Mouse (Mus musculus) Patski (cell line): ENCODE measurements at regions not wholly inside any gene's neighbourhood (a gene's known extent, or its start where the extent isn't known, plus 50 kb on each side); places are given as distances from the start of the nearest gene placed in this dataset.

Experiments
- ATAC-seq: fragments of 100-300 bp; one replicate; pipeline ENCODE4 v1.8.0; 2021
- CTCF ChIA-PET: fragments of 350-600 bp; sonication (Branson Sonifier 250); formaldehyde crosslinking; loops from one replicate; lab custom pipeline; 2022; ENCODE audit warnings: inconsistent platforms; lab: Charles Lee
- POLR2A ChIA-PET: fragments of 350-600 bp; sonication (Branson Sonifier 250); formaldehyde crosslinking; loops from one replicate; lab custom pipeline; 2022; ENCODE audit warnings: antibody characterized with exemption, inconsistent platforms; lab: Charles Lee
- DNase-seq: peaks from one replicate; pipeline ENCODE4 v3.0.0-alpha.2; 2011; ENCODE audit warnings: low read depth, low spot score
- H3K27me3 ChIP-seq: fragments of 371-371 bp; one replicate; pipeline ENCODE4 v1.5.1; 2021
- CTCF ChIP-seq: fragments of 100-300 bp; IDR thresholded peaks from one replicate; pipeline ENCODE4 v1.5.1; 2021
- in situ Hi-C: fragments of 300-500 bp; cut with MboI; formaldehyde crosslinking; loops from 3 replicates; pipeline ENCODE4 v1.11.1; 2018; ENCODE audit warnings: low pct_unique_long_range_greater_than_20kb, mixed read lengths

DNA sequence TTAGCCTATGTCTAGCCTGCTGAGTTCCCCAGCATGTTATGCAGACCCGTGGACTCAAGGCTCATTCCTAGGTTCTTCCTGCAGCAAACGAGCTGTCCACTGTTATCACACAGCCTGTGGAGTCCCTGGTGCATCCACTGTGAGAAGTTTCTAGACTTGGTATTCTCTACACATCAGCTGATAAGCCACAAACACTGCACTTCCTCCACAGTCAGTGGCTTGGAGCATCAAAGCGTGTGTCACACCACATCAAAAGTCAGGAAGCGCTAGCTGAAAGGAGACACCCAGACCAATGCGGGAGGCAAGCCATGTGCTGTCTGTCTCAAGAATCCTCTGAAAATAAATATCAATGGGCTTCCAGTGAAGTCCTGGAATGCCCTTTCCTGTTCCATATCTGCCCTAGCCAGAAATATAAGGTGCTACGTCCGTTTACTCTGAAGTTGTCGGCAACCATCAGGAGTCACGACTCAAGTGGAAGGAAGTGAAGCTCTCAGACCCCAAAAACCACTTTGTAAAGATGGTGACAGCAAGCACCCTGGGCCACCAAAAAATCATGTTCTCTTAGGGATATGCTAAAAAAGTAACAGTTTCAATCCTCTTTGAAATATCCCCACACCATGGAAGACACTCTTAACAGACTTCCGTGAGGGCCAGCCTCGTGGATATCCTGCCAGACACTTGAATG lies 227.7 kb downstream of the Adgrl2 start:
- in situ Hi-C loops: no loop called here
- CTCF ChIA-PET: interaction anchor here (2.7 kb wide), 1 partner anchor 18 kb away, joined by 10 read pairs; no protein-coding TSS in a partner anchor
- no peak for ATAC-seq
- no peaks in the 10 kb centered on the region for H3K27me3 ChIP-seq
- no peak for TF ChIP-seq CTCF
- DNase-seq: no peak
- POLR2A ChIA-PET: no interaction called here

DNA sequence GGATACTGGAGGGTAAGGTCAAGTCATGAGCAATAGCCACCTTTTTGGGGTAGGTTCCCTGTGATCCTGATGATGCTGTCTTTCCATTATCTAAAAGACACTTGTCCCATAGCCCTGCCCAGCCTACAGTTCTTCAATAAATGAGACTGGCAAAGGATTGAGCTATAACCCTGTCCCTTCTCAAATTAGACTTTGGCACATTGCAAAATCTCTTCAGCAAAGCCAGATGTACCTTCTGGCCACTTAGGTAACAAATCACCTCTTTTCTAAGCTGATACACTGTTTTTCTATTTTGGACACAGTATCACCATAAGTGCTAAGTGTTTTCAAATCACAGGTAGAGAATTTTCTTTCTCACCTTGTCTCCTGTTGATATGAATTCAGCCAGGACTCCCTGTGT lies 228.8 kb downstream of the Adgrl2 start:
- ChIA-PET CTCF (interaction anchor here (1.0 to 2.7 kb wide), 2 partner anchors 19 to 26 kb away, joined by 3 to 10 read pairs; no protein-coding TSS in a partner anchor), POLR2A (no interaction called here)
- DNase-seq: no peak
- in situ Hi-C loops: no loop called here
- TF ChIP-seq CTCF: no peak
- H3K27me3 ChIP-seq: no peaks in the 10 kb centered on the region
- ATAC-seq: no peak

DNA sequence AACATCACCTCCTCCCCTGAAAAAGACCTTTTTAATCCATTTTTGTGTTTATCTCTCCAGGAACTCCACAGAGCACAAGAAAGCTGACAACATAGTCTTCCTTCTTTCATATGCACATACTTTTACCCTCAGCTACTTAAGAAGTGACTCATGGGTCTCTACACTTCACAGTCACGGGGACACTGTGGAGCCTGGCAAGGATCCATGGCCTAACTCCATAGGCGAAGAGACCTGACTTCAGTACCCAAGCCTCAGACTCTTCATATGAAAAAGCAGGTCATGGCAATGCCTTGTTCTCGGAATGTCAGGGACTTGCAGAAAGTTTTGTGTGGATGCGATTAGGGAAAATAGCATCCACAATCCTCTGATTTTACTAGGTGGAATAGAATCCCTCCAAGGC lies 230.9 kb downstream of the Adgrl2 start:
- DNase-seq: no peak
- peak; percentile 91 for ATAC-seq
- in situ Hi-C loops: no loop called here
- no peaks in the 10 kb centered on the region for H3K27me3 ChIP-seq
- POLR2A ChIA-PET: no interaction called here
- no peak for TF ChIP-seq CTCF
- CTCF ChIA-PET: interaction anchor here (1.7 to 4.2 kb wide), 3 partner anchors 12 to 21 kb away, joined by 8 to 25 read pairs (median 10); no protein-coding TSS in a partner anchor

DNA sequence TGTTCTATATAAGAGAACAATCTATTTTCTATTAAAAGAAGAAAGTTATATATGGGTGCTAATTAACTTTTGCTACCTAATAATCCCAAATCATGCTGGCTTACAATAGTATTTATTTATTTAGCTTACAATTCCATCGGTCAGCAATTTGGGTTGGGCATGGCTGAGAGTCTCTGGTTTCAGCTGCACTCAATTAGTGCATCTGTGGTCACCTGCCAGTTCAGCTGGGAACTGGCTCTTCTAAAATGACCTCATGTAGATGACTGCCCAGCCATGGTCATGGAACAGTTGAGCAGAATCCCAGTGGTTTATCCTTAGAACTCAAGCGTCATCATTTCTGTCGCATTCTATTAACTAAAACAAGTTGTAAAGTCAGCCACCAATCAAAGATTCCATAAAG lies 244.1 kb downstream of the Adgrl2 start:
- CTCF ChIA-PET: interaction anchor here (4.6 kb wide), 1 partner anchor 13 kb away, joined by 25 read pairs; no protein-coding TSS in a partner anchor
- POLR2A ChIA-PET: no interaction called here
- ATAC-seq (peak; percentile 56), DNase-seq (no peak)
- no peaks in the 10 kb centered on the region for H3K27me3 ChIP-seq
- no peak for TF ChIP-seq CTCF
- in situ Hi-C loops: no loop called here

DNA sequence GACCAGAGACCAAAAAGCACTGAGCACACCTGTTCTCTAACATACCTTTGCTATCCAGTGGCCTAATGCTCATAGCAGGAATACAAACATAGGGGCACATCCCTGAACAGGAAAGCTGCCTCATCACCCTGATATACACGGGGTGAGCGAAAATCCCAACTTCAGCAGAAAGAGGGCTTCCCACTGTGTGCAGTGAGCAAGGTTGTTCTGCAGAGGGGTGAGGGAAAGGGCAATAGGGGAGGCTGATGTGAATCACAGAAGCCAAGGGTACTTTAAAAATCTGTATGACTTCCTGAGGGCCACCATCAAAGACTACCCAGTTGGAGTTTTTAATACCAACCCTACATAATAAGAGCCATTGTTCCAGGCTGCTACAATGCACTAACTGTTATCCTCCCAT lies 245.7 kb downstream of the Adgrl2 start:
- in situ Hi-C loops: no loop called here
- H3K27me3 ChIP-seq: no peaks in the 10 kb centered on the region
- POLR2A ChIA-PET: interaction anchor here (0.7 to 0.8 kb wide), 2 partner anchors 10 to 68 kb away, joined by 3 to 4 read pairs; no protein-coding TSS in a partner anchor
- ATAC-seq: no peak
- CTCF ChIA-PET: interaction anchor here (1.8 to 2.9 kb wide), 2 partner anchors 10 to 15 kb away, joined by 7 to 8 read pairs; no protein-coding TSS in a partner anchor
- no peak for TF ChIP-seq CTCF
- DNase-seq: no peak

DNA sequence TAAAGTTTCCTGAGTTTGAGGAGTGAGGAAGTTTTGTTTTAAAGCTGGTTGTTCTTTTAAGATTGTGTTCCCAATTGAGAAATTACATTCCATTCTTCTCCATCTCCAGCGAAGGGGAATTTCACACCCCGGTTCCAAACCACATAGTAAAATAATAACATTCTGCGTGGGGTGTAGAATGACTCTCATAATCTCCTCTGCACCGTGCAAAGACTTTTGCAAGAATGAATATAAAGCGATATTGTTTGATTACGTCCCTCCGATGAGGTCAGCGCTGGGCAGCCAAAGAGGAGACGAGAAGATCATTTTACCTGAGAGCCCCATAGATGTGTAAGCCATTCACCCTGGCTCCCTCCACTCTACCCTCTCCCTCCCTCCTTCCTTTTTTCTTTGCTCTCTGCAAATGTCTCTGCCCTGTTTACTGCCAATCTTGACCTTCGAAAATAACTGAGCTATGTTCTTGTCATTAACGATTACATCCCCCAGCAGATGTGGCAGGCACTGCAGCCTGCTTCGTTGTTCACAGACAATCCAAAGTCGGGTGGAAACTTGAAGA lies 256.1 kb downstream of the Adgrl2 start:
- no peak for TF ChIP-seq CTCF
- DNase-seq (peak; percentile 84), ATAC-seq (peak; percentile 77)
- POLR2A ChIA-PET: interaction anchor here (1.4 kb wide), 1 partner anchor 184 kb away, joined by 3 read pairs; no protein-coding TSS in a partner anchor
- H3K27me3 ChIP-seq: no peaks in the 10 kb centered on the region
- in situ Hi-C loops: no loop called here
- CTCF ChIA-PET: interaction anchor here (1.0 to 2.2 kb wide), 2 partner anchors 10 to 241 kb away, joined by 3 to 7 read pairs; no protein-coding TSS in a partner anchor

DNA sequence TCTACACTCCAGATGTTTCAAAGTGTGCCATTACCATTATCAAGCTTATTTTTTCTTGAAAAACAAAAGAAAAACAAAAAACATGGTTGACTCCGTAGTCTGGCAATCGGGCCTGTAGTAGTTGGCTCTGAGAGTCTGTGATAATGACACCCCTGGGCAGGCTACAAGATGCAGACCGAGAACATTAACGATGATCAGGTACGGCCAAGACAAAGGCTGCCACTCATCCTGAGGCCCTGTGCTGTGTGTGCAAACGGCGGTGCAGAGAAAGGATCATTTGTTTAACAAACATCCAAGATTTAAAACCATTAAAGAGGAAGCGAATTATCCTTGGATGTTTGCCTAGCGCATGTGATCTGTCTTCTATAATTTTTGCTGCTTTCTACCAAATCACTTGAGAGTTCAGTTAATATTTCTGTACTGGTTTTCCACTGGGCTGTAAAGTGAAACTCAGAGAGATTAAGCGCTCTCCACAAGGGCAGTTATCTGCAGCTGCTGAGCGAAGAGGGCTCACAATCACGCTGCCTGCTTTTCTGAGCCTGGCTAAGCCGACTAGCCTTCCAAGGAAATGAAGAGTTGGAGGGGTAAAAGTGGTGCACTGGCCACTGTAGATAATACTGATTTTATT lies 257.0 kb downstream of the Adgrl2 start:
- POLR2A ChIA-PET: interaction anchor here (1.1 to 1.4 kb wide), 2 partner anchors 9 to 185 kb away, joined by 3 read pairs; no protein-coding TSS in a partner anchor
- H3K27me3 ChIP-seq: no peaks in the 10 kb centered on the region
- ATAC-seq (peak; percentile 81), DNase-seq (peak; percentile 64)
- TF ChIP-seq CTCF: no peak
- CTCF ChIA-PET: interaction anchor here (0.9 to 2.2 kb wide), 5 partner anchors 11 to 231 kb away, joined by 3 to 7 read pairs (median 4); no protein-coding TSS in a partner anchor
- in situ Hi-C loops: no loop called here

DNA sequence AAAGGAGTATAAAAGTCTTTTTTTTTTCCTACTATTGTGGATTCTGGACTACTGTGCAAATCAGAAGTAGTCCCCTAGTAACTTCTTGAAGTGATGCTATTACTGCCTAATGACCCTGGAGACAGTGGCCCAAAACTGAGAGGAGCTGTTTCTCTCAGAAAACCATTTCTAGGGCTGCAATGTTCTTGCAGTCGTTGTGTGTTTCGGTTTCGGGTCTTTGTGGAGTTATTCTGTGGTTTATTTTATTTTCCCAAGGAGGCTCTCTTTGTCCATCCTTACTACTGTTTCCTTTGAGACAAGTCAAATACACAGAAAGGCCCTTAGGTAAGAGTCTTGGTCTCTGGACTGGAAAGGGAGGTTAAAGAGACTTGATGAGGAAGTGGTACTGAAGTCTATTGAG lies 258.9 kb downstream of the Adgrl2 start:
- DNase-seq (no peak), ATAC-seq (no peak)
- H3K27me3 ChIP-seq: no peaks in the 10 kb centered on the region
- CTCF ChIA-PET: interaction anchor here (1.1 to 1.7 kb wide), 4 partner anchors 9 to 55 kb away, joined by 3 to 5 read pairs (median 4); no protein-coding TSS in a partner anchor
- TF ChIP-seq CTCF: no peak
- in situ Hi-C loops: no loop called here
- POLR2A ChIA-PET: interaction anchor here (0.6 kb wide), 1 partner anchor 26 kb away, joined by 3 read pairs; no protein-coding TSS in a partner anchor

DNA sequence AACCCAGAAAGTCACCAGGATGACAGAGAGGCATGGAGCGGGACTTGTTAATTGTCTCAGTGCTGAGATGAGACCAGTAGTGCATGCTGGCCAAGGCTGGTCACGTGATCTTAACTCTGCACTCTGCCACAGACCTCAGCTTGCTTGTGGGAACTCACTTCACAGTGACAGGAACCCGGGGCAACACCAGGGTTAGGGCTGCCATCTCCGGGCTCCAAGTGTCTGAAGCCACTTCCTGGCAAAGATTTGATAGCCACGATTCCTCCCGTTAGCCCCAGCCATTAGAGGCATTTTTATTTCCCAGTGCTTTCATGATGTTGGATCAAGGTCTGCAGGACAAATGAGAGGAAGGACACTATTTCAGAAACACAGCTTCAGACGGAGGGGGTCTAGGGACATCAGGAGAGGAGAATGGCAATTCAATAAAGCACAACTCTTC lies 261.1 kb downstream of the Adgrl2 start:
- in situ Hi-C loops: no loop called here
- no peaks in the 10 kb centered on the region for H3K27me3 ChIP-seq
- TF ChIP-seq CTCF: no peak
- ChIA-PET CTCF (interaction anchor here (1.4 kb wide), 1 partner anchor 231 kb away, joined by 3 read pairs; no protein-coding TSS in a partner anchor), POLR2A (no interaction called here)
- DNase-seq (no peak), ATAC-seq (no peak)

DNA sequence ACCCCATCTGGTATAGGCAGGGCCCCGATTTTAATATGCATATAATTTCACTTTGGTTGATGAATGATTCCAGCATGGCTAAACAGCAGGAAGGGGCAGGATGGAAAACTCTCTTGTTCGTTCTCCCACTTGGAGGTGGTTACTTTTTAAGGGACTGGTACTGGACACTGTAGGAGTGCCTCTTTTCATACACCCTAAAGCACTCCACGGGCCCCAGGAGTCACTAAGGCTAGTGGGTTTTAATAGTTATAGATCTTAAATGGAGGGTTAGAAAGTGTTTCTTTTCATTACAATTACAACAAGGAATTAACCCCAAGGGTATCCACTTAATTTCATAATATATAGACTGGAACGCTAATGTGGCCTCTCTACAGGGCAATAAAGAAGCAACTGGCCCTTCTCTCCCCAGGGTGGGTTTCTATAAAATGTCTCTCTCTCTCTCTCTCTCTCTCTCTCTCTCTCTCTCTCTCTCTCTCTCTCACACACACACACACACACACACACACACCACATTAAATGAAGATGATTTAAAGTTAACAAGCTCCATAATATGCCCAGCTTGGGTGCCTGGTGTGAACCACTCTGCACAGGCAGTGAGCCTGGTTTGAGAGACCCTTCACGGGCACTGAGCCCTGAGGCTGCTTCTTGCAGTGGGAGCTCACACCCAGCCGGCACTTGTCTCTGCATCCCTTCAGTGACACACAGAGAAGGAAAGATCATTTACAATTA lies 261.7 kb downstream of the Adgrl2 start:
- no peak for DNase-seq
- no peaks in the 10 kb centered on the region for H3K27me3 ChIP-seq
- no peak for TF ChIP-seq CTCF
- in situ Hi-C loops: no loop called here
- CTCF ChIA-PET: no interaction called here
- POLR2A ChIA-PET: no interaction called here
- ATAC-seq: no peak
